Mouse (Mus musculus) myocyte (in vitro differentiated cells): ENCODE data around the gene Inha.

ENCODE experiments used
- E2F4 ChIP-seq: IDR thresholded peaks from one replicate; pipeline ENCODE4 v1.6.1; 2011; ENCODE audit warnings: mild to moderate bottlenecking, control low read depth, moderate library complexity; ENCODE audit not compliant: insufficient read depth
- MAX ChIP-seq: IDR thresholded peaks from one replicate; pipeline ENCODE4 v1.6.1; 2011; ENCODE audit warnings: low read depth, mild to moderate bottlenecking, control low read depth
- MYOG ChIP-seq, 3 experiments: IDR thresholded peaks; one replicate each; pipeline ENCODE4 v1.6.1; 2011; ENCODE audit warnings: control low read depth in 2 of 3, low read depth in 2 of 3, mild to moderate bottlenecking in 2 of 3; ENCODE audit not compliant: insufficient read length in 2 of 3, control insufficient read depth in 1 of 3, insufficient read depth in 1 of 3
- POLR2A ChIP-seq: IDR thresholded peaks from one replicate; pipeline ENCODE4 v1.6.1; 2011; ENCODE audit warnings: low read depth, mild to moderate bottlenecking, control low read depth, moderate library complexity; ENCODE audit not compliant: insufficient read length
- REST ChIP-seq: IDR thresholded peaks from one replicate; pipeline ENCODE4 v1.6.1; 2011; ENCODE audit warnings: mild to moderate bottlenecking, control low read depth, moderate library complexity; ENCODE audit not compliant: insufficient read depth, insufficient read length
- USF1 ChIP-seq: IDR thresholded peaks from one replicate; pipeline ENCODE4 v1.6.1; 2011; ENCODE audit warnings: low read depth, mild to moderate bottlenecking, control low read depth, moderate library complexity

GRCm38 (mm10) chr1:75519576-75519975 is 12.7 kb downstream of the Inha start:
- no peak for TF ChIP-seq POLR2A
- no peak for TF ChIP-seq REST
- TF ChIP-seq E2F4 = no peak
- TF ChIP-seq MAX = no peak
- TF ChIP-seq USF1 = no peak
- no peak for TF ChIP-seq MYOG (IDR thresholded peaks at IDR 0.05; ENCODE audit: control insufficient read depth in 1 of 3, insufficient read depth in 1 of 3, insufficient read length in 2 of 3, low read depth in 2 of 3)
